Mouse (Mus musculus) layer of hippocampus, postnatal 10 days (tissue): ENCODE measurements around the gene Rap1b. TPM values are rescaled to one million over a fixed set of nuclear protein-coding genes. Genes with fewer than 3 reads are reported as not detected.
"Not testable (repeated sequence)": the region's sequence is repeated elsewhere in the genome, so short reads cannot be mapped to it uniquely, and the experiment has no call there.

ENCODE experiments used
- DNase-seq, 2 experiments: peaks; one replicate each; pipeline ENCODE4 v3.0.0; 2021; ENCODE audit warnings: low spot score in 2 of 2
- long read RNA-seq: library from polyadenylated mRNA; stranded (forward); transcript quantifications from one replicate; pipeline ENCODE4 v2.0.0, GENCODE M21; 2023
- total RNA-seq, 2 experiments: library from RNA; stranded (reverse); gene quantifications; 2 replicates each; pipeline ENCODE4 v1.2.3; 2021

Rap1b gene
- total RNA-seq: 10 to 100 TPM; 97.5 to 99.8 TPM
- long read RNA-seq, transcript Rap1b-201 (8 exons, 2,724 nt): major isoform, 185 of 196 reads
- long read RNA-seq, partial matches to known transcripts: 5 of 196 reads
- long read RNA-seq, other reads (novel, unspliced or antisense): 6 of 196 reads

DNA sequence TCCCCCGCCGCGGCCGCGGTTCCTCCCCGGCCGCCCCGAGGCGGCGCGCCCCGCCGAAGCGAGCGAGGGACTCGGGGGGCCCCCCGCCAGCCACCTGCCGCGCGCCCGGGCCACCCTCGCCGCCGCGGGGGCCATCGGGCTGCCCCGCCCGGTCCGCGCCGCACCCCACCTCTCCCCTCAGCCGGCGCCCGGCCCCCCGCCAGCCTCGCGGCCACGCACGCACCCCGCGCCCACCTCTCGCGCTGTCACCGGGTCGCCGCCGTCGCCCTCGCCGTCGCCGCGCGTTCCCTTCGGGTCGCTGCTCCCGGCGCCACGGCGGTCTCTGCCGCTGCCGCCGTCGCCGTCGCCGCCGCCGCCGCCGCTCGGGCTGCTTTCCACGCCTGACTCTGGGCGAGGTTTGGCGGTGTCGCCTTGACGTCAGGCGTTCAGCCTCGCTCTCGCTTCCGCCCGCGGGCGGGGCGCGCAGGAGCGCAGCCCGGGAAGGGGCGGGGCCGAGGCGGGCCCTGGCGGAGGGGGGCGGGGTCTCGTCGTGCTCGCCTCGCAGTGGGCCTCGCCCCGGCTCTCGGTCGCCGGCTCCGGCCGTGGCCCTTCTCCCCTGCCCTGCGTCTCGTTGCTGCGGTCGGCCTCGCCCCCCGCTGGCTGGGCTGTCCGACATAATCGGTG, at the start of gene Rap1b:
Gene Rap1b, minus strand, starts transcription at position 439 of the 663 bp plus-strand sequence.
- DNase-seq: peak; percentile 96 to 98

DNA sequence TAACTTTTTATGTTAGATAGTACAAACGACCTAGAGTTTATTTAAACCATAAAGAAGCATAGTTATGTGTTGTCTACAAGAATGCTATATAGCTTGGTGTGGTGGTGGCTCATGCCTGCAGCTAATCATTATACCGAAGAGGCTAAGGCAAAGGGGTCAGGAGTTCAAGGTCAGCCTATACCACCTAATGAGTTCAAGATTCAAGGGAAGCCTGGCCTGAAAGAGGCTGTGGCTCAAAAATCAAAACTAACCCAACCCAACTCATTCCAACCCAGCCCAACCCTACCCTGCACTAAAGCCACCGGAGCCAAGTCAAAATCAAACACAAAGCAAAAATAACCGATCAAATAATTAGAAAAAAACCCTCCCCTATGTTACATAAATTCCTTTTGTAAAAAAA, 49.4 kb upstream of the Rap1b start:
- DNase-seq: no peak

DNA sequence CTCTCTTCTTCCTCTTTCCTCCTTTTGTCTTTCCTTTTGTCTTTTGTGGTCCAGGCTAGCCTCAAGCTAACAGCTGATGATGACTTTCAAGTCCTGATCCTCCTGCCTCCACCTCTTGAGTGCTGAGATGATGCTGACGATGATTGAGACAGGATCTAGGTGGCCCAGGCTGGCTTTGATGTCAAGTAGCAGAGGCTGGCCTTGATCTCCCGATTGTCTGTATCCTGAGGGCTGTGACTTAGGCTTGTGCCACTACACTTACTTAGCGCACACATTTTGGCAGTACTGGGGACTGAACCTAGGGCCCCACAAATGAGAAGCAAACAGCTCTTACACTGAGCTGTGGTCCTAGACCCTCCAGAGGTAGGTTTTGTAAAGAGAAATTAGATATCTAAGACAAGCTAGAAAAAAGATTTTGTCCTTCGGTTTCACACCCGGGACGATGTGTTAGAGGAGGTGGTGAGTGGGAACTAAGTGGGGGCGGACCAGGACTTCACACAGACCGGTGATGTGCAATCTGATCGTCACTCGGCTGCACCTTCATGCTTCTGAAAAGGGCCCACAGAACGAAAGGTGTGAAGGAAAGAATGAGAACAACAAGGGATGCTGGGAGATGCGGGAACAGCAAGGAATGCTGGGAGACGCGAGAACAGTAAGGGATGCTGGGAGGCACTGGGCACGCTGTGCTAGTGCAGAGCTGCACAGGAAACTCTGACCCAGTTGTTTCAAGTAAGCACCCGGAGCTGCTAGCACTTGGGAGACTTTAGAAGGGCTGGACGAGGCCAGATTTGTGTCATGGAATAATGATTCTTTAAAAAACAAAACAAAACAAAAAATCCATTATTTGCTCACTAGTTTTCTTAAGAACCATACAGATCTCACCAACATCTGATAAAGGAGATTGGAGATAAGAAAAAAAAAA, 48.5 kb upstream of the Rap1b start:
- no peak for DNase-seq

DNA sequence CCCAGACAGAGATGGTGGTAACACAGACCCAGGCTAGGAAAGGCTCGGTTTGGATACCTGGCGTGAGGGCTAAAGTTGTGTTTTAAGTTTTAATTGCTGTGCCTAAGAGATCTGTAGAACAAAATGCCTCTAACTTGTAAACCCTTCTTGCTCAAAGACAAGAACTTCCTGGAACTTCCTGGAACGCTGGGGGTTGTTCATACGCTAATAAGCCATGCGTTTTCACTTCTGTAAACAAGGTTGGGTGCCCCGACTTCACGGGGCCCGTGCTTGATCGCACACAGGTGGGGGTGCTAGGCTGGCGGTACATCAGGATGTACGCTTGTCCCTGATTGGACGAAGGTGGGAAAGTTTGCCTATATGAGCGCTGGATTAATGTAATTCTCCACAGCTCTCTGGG, 47.3 kb upstream of the Rap1b start:
- DNase-seq: not testable (repeated sequence)

DNA sequence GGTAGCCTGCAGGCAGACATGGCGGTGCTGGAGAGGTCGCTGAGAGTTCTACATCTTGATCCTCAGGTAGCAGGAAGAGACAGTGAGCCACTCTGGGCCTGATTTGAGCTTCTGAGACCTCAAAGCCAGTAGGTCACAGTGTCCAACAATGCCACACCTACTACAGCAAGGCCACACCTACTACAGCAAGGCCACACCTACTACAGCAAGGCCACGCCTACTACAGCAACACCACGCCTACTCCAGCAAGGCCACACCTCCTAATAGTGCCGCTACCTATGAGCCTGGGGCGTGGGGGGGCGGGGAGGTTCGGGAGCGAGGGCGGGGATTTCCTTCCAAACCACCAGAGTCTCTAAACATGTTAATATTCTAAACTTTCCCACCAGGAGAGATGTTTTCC, 45.5 kb upstream of the Rap1b start:
- no peak for DNase-seq

DNA sequence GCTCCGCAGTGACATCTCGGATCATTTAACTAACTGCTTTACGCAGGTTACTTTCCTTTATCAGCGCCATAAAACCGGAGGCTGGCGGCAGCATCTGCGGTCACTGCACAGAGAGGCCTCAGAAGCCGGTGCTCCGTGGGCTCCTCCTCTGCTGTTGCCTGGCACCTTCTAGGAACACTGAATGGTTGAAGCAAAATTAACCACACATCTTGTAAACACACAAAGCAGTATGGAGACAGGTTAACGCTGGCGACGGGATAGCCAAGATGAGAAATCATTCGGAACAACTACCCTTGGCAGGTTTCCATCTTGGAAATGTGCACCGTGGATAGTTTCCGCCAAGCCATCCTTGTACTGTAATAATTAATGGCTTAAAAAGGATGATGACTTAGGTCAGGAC, 43.0 kb upstream of the Rap1b start:
- DNase-seq: no peak

DNA sequence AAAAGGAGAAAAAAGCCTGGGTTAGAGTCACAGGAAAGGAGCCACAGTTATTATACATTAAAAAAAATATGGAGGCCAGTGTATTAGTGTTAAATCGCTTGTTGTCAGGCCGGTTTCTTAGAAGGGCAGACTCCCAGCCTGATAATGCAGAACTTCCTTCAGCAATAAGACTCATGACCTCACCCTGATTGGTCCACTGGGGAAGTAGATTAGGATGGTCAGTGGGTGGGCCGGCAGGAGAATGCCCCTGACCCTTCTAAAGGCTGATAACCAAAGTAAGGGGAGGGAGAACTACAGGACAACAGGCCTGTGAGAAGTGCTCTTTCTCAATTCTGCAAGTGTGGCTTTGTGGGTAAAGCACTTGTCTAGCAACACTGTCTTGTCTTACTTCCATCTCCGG, 39.5 kb upstream of the Rap1b start:
- DNase-seq: no peak

DNA sequence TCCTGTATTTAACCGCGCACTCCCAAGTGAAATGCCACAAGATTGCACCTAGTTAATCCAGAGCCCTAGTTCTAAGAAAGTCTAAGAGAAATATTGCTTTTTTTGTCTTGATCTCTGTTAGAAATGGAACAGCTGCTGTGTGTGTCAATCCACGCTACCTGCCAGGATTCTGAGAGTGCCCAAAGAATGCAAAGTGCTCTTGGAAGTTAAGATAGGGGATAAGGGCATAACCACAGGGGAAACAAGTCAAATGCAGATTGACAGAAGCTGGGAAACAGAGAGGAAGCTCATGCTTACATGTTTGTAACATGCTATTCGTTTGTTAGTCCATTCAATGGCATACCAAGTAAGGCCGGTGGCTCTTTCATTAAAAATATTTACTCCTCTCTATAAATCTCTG, 38.9 kb upstream of the Rap1b start:
- DNase-seq: no peak

DNA sequence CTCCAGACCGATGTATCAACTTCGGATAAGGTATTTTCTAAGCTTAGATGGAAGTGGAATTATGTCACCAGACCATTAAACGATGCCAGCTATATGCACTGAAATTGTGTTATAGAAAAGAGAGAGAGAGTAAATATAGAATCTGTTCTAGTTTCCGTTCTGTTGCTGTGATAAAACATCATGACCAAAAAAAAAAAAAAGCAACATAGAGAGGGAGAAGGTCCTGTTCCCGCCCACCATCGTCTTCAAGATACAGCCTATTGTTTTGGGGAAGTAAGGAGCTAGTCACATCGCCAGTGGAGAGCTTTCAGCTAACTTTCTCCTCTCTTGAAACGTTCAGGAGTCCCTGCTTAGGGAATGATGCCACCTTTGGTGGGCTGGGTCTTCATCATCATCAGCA, 37.6 kb upstream of the Rap1b start:
- DNase-seq: no peak

DNA sequence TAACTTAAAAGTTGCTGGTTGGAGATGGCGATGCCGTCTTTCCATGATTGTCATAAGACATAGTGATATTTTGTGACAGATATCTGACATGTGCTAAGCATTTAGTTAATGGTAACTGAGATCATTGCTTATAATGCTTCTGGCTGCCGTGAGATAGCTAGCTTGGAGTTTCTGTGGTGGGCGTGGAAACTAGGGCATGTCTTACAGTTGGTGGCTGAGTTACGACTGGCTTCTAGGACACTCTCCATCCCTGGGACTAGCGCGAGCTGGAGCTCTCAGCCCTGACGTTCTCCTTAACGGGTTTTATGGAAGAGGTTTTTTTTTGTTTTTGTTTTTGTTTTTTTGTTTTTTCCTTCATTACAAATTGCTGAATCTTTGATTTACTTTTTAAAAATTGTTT, 32.8 kb upstream of the Rap1b start:
- no peak for DNase-seq

DNA sequence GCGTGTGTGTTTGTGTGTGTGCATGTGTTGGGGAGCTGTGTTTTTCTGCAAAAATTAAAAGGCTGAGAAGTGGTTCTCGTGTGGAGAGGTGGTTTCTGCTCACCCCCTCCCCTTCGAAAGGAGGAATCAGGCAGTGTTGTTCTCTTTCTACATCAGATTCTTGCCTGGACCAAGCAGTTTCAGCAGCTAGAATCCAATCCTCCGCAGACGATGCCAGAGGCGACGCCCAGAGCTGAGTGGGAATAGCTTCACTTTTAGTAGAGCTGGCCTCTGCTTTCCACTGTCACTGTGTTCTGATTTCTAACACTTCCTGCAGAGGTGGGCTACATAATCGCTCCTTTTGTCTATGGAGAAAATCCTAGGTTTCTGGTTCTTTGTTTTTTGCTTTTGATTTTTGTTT, 31.0 kb upstream of the Rap1b start:
- DNase-seq: no peak

DNA sequence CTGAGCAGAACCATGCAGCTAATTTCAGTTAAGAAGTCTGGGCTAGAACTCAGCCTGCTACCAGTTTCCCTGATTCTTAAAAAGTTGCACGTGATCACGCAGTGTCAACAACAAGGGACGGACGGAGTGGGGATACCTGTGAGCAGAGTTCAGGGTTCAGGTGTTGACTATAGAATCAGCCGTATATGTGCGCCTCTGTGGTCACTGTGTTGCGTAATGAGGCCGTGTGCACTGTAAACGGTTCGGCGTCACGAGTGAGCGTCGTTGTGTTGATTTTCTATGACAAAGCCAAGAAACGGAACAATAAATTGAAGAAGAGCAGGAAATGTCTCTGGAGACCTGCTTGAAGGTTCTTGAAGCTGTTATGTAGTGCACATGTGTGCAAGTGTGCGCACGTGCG, 30.6 kb upstream of the Rap1b start:
- no peak for DNase-seq

DNA sequence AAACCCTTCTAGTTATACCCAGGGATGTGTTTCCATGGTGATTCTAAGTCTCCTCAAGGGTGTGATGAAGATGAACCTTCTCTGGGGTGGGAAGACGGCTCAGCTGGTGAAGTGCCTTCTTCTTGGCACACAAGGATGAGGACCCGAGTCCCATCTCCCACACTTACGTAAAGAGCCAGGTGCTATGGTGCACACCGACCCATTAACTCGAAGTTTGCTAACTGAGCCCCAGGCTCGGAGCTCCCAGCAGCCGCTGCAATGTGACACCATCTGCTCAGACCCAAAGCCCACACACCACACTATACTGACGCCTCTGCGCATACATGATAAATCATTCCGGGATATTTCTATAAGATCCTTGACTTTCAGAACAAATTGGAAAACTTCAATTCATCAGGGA, 29.1 kb upstream of the Rap1b start:
- no peak for DNase-seq

DNA sequence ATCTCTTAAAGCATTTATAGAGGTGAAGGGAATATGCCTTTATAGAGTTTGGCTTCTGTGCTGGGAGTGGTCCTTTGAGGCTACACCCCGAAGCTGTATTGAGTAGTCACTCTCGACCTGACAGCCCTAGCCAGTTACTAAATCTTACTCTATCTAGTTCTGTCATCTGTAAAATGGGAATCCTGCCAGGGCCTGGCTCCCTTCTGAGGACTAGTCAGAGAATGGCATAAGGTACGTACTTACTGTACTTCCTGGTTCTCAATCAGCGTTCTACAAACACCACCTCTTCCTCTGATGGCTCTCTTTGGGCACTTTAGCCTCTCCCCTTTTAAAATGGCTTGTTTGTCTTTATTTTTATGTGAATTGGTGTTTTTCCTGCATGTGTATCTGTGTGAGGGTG, 28.1 kb upstream of the Rap1b start:
- DNase-seq: no peak

DNA sequence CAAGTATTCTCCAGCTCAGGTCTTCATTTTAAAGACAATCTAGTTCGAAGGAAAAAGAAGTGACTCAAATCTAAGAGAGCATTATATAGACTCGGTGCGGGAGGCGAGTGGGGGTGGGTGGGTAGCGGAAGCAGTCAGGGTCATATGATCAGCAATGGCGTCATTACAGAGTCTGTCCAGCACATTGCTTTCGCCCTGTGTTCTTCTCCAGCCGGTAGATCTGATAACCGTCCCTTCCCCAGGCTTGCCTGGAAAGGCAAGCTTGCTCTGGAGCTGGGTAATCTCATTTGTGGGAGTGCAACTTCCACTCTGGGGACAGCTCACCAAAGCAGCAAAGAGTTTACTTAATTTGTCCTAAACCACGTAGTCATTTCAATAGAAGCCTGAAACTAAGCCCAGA, 26.6 kb upstream of the Rap1b start:
- no peak for DNase-seq

DNA sequence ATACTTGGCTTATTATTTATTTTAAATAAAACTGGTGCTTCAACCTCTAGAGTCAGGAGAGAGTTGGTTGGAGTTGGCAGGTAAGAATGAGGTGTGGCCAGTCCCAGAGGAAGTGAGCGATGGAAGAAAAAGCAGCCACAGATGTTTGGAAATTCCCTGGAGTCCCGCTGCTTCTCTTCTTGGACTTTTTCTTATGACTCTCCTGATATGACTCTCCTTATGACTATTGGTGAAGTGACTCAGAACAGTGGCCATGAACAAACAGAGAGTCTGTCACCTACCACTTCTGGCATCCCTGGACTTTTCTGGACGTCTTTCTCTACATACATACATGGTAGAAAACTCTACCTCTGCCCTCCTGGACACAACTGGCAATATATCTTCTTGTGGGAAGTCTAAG, 21.5 kb upstream of the Rap1b start:
- DNase-seq: no peak

DNA sequence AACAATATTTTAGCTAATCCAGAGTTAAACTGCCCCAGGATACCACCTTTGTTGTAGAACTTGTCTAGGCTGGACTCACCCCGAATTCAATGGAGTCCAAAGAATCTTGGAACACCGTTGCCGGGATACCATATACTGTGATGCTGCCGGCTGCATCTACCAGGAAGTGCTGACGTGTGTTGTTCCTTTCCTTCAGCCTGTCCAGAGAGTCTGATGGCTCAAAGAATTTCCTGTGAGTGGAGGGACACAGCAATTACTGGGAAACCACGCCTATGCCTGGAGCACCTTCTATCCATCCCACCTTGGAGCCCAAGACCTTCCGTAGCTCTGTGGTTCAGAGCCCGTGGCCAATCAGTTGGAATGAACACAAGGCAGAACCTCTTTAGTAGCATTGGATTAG, 20.8 kb upstream of the Rap1b start:
- no peak for DNase-seq

DNA sequence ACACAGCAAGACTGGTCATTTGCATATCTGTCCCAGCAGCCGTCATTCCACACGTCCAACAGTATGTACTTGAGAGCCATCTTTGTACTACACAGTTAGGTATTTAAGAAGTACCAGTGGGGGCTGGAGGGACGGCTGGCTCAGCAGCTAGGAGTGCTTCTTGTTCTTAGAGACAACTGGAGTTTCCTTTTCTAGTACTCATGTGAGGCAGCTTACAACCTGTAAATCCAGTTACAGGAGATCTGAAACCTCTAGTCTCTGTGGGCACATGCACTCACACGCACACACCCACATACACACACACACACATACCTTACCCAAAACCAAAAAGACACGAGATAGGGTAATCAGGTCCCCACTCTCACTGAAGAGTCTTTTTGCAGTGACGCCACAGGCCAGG, 18.9 kb upstream of the Rap1b start:
- DNase-seq: no peak

DNA sequence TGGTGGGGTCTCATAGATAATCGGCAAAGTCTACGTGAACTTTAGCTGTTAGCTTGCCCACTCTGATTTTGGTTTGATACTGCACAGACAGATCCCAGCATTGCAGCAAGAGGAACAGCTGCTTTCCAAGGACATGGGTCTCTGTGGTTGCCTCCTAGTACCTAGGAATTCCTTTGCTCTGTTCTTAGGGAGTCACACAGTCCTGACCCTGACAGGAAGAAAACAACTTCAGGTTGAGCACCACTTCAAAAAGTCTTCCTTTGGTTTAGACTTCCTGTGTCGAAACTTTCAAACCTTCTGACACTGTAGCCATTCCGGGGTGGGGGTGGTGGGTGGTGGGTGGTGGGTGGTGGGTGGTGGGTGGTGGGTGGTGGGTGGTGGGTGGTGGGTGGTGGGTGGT, 18.4 kb upstream of the Rap1b start:
- DNase-seq: no peak

DNA sequence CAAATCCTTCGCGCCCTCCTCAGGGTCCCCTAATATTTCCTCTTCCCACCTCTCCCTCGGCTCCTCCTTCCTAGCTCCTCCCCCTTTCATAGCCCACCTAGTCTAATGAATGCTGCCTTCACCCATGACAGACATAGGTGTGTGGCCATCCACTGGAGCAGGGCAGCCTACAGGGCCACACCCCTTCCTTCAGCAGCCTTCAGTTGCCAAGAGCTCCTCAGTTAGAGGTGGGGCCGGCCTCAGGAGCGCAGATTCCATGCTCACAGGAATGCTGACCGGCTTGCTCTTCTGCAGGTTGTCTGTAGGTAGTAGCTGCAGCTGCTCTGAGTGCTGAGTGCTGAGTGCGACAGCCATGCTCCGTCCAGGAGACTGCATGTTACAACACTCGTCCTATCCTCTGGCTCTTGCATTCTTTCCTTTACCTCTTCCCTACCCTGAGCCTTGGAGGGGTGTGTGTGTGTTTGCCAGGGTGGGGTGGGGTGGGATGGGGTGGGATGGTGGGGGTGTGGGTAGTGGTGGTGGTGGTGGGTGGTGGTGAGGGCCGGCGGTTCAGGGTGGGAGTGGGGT, 16.3 kb upstream of the Rap1b start:
- DNase-seq: no peak

DNA sequence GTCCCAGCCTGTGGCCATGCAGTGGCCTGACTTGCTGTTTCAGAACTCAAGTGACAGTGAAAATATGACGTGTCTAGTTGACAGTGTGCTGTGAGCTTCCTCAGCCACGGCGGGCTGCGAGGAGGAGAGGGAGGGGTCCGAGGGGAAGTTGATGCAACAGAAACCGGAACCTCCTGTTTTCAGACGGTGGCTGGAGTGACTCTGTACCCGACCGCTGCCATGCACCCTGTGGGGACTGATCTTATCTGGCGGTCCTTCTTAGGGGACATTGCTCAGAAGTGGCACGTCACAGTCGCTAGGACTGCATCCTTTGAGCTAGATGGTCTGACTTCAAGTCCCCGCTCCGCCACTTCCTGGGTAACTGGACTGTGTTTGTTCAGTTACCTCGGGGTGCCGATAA, 15.1 kb upstream of the Rap1b start:
- DNase-seq: no peak

DNA sequence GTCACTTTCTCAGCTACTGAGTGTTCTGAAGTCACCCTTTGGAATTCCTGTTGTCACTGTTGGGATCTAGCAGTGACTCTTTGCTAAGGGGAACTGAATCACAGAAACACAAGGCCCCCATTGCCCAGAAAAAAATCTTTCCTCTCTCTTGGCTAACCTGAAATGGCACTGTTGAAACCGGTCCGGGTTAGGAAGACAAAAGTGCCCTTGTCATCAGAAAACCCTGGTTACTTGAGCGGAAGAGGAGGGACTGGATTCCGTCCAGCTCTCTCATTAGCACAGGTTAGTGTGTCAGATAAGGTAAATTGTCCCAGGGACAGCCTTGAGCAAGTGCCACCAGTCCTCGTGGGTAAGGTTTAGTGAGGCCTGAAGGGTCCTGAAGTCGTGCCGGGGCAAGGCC, 14.5 kb upstream of the Rap1b start:
- no peak for DNase-seq
